Mouse (Mus musculus) ovary, postnatal 14 days (tissue): ENCODE results near the gene Lrp5.

Experiments
- DNase-seq: peaks from one replicate; pipeline ENCODE4 v3.0.0; 2022; ENCODE audit warnings: low spot score

Lrp5 gene

GRCm38 (mm10) chr19:3656144-3656543 is 30.2 kb downstream of the Lrp5 start:
- DNase-seq: no peak

- DNase-seq: no peak
Observed at GRCm38 (mm10) chr19:3654940-3655339, 31.4 kb downstream of the Lrp5 start.

- DNase-seq: no peak
Observed at GRCm38 (mm10) chr19:3654058-3654457, 32.3 kb downstream of the Lrp5 start.

GRCm38 (mm10) chr19:3653508-3653907 is 32.9 kb downstream of the Lrp5 start:
- no peak for DNase-seq

GRCm38 (mm10) chr19:3651989-3652388 is 34.4 kb downstream of the Lrp5 start:
- DNase-seq: no peak

GRCm38 (mm10) chr19:3651220-3651619 is 35.1 kb downstream of the Lrp5 start:
- DNase-seq: no peak

- DNase-seq: no peak
Observed at GRCm38 (mm10) chr19:3650448-3650847, 35.9 kb downstream of the Lrp5 start.

- no peak for DNase-seq
Observed at GRCm38 (mm10) chr19:3648830-3649450, 37.4 kb downstream of the Lrp5 start.

GRCm38 (mm10) chr19:3647999-3648398 is 38.4 kb downstream of the Lrp5 start:
- no peak for DNase-seq

- no peak for DNase-seq
Observed at GRCm38 (mm10) chr19:3645813-3646212, 40.6 kb downstream of the Lrp5 start.

GRCm38 (mm10) chr19:3645318-3645717 is 41.0 kb downstream of the Lrp5 start:
- no peak for DNase-seq

- no peak for DNase-seq
Observed at GRCm38 (mm10) chr19:3639561-3639960, 46.8 kb downstream of the Lrp5 start.

- DNase-seq: peak; percentile 68
Observed at GRCm38 (mm10) chr19:3638698-3639097, 47.7 kb downstream of the Lrp5 start.

- no peak for DNase-seq
Observed at GRCm38 (mm10) chr19:3632018-3632417, 54.3 kb downstream of the Lrp5 start.

- DNase-seq: no peak
Observed at GRCm38 (mm10) chr19:3631431-3631830, 54.9 kb downstream of the Lrp5 start.

GRCm38 (mm10) chr19:3630486-3630885 is 55.9 kb downstream of the Lrp5 start:
- no peak for DNase-seq

GRCm38 (mm10) chr19:3630027-3630426 is 56.3 kb downstream of the Lrp5 start:
- no peak for DNase-seq

GRCm38 (mm10) chr19:3628223-3628622 is 58.1 kb downstream of the Lrp5 start:
- DNase-seq: no peak

GRCm38 (mm10) chr19:3625111-3625510 is 61.3 kb downstream of the Lrp5 start:
- DNase-seq: no peak

GRCm38 (mm10) chr19:3623824-3624223 is 62.5 kb downstream of the Lrp5 start:
- DNase-seq: peak; percentile 37

- DNase-seq: no peak
Observed at GRCm38 (mm10) chr19:3623294-3623693, 63.1 kb downstream of the Lrp5 start.

GRCm38 (mm10) chr19:3620871-3621270 is 65.5 kb downstream of the Lrp5 start:
- DNase-seq: no peak

- DNase-seq: no peak
Observed at GRCm38 (mm10) chr19:3619359-3619758, 67.0 kb downstream of the Lrp5 start.

GRCm38 (mm10) chr19:3613991-3614390 is 72.4 kb downstream of the Lrp5 start:
- no peak for DNase-seq
